Mouse (Mus musculus) layer of hippocampus, adult 11-12 months (tissue): Measurements from ENCODE around the gene Magt1.
A peak's percentile ranks its signal among the peaks of the same experiment; 100 is the strongest.
"Not testable (repeated sequence)": the region's sequence is repeated elsewhere in the genome, so short reads cannot be mapped to it uniquely, and the experiment has no call there.

ENCODE experiments used
- DNase-seq: peaks from one replicate; pipeline ENCODE4 v3.0.0; 2022; ENCODE audit warnings: low spot score

Gene Magt1

DNA sequence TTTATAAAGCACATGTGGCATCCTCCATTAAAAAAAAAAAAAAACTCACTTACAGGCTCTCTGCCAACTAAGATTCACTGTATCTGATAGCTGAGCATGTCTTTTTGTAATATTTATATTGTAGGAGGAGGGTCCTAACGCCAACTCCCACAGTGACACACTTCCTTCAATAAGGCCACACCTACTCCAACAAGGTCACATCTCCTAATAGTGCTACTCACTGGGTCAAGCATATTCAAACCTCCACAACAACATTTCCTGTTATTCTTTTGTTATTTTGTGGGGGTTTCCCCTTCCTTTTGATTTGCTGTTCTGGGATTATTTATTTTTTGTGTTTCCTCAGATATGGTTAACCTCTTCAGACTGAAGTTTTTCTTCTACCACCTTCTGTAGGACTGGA lies 65.3 kb downstream of the Magt1 start:
- DNase-seq, result no peak

DNA sequence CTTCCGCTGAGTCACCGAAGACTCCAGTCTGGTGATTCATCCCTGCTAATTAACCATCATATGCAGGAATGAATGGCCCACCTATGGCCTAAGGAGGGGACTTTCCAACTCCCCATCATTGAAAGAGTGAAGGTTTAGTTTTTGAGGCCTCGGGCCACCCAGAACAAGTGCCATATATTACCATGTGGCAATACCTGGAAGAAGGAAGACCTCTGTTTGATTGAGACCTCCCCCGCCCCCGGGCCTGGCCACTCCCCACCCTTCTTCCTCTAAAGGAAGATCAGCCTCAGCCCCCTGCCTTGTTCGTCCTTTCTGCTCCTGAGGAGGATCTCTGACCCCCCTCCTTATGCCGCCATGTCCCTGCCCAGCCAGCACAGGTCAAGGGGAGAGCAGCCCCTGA lies 72.5 kb downstream of the Magt1 start:
- DNase-seq, result no peak

DNA sequence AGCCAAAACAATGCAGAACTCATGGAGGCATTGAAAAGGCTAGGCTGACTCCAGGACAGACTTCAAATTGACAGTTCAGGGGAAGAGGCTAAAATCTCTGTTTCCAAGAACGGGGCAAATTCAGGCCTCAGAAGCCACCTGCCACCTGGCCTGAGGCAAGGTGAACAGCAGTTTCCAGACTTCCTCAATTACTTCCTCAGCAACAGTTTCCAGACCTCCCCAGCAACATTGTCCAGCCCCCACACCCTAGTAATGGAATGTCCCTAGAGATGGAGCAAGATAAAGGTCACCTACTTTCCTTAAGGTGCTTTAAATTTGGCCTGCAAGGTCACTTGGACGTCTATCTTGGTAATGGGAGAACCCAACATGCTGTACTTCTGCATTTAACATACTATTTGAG lies 74.0 kb downstream of the Magt1 start:
- DNase-seq, result no peak

DNA sequence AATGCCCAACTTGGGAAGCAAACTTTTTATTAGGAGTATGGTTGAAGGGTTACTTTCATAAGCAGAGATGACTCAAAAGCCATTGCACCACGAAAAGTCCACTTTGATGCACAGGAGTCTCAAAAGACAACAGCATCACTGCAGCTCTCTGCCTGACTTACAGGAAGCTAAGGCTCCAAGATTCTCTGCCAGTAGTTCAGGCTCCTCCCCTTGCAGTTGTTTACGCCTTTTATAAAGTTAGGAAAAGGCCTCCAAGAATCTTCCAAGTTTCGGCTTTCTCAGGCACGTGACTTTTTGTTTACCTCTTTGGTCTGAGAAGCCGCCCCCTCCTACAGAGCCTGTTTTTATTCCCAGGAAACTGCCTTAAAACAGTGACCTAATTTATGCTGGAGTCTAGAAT lies 77.4 kb downstream of the Magt1 start:
- DNase-seq, result no peak

GRCm38 (mm10) chrX:105929478-105930038 lies 82.1 kb downstream of the Magt1 start:
- DNase-seq, result no peak

- DNase-seq, result peak; percentile 79
These were observed 82.7 kb downstream of the Magt1 start, which contains the start of gene Atrx for GRCm38 (mm10) chrX:105928861-105929477. Atrx (minus strand) TSS chrX:105929403.

- DNase-seq, result peak; percentile 38
These were observed 83.5 kb downstream of the Magt1 start for GRCm38 (mm10) chrX:105927941-105928860.

DNA sequence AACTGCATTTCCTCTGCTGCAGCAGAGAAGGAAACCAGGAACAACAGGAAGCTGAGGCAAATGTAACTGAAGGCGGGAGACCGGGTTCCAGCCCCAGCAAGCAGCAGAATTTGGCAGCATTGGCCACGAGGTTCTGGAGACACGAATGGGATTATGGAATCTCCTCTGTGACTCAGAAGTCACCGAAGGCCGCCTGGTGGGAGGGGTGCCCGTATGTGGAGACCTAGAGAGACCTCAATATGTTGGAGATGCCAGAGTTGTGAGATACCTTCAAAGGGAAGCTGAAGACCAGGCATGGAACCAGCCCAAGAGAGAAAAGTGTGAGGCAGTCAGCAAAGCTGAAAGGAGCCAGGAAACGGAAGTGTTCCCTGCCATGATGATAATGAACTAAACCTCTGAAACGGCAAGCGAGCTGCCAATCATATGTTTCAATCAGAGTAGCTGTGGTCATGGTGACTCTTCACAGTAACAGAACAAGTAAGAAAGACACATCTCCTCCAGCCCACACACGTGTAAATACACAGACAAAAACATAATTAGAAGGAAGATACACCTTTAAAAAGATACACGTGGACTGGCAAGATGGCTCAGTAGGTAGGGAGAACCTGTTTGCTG lies 85.5 kb downstream of the Magt1 start:
- no peak for DNase-seq

- DNase-seq, result no peak
These were observed 87.2 kb downstream of the Magt1 start for GRCm38 (mm10) chrX:105924326-105925070.

DNA sequence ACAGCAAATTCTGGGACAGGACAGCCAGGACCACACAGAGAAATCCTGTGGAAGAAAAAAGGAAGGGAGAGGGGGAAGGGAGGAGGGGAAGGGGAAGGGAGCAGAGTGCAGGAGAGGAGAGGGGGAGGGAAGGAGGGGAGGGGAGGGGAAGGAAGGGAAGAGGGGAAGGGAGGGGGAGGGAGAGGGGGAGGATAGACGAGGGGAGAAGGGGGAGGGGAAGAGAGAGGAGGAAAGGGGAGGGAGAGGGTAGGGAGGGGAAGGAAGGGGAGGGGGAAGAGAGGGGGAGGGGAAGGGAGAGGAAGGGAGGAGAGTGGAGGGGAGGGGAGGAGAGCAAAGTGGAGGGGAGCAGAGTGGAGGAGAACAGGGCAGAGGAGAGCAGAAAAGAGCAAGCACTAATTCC lies 87.8 kb downstream of the Magt1 start:
- DNase-seq, result no peak

GRCm38 (mm10) chrX:105922986-105923385 lies 88.7 kb downstream of the Magt1 start:
- not testable (repeated sequence) for DNase-seq

- DNase-seq, result peak; percentile 17
These were observed 90.3 kb downstream of the Magt1 start for GRCm38 (mm10) chrX:105921421-105921820.
